Mouse (Mus musculus): ENCODE results near the gene Spock2.

Spock2 gene

DNA sequence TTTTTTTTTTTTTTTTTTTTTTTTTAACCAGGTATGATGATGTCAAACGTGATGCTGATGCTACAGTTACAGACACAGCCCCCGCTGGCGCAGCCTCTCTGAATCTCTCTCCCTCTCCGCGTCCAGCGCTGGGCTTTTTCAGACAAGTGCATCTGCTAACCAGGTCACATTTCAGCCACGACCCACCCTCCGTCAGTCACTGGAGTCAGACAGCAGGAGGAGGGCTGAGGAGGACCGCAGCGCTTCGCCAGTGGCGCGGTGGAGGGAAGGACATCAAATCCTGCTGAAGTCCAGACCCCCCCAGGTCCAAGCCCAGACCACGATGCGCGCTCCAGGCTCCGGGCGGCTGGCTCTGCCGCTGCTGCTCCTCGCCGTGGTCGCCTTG is at the start of gene Spock2:
TSS of gene Spock2 (plus strand) at position 74 of the 385 bp plus-strand sequence.
- no peak for DNase-seq (ENCODE audit: low read depth)

DNA sequence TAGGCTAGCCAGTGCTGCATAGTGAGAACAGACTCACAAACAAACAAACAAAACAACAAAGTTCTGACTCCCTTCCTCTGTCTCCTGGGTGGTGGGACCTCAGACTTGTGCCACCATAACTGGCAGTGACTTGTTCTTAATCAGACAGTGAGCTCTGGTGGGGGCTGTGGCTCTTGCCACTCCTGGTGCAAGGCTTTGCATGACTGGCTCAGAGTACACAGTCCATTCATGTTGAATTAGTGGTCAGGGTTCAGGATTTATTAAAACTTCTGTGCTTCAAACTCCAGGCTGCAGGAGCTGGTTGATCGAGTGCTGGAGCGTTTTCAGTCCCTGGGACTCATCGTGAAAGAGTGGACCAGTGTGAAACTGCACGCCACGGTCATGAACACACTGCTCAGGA is 43.8 kb upstream of the Spock2 start:
- DNase-seq (ENCODE audit: low read depth): no peak

- DNase-seq (ENCODE audit: low read depth): no peak
Measured at GRCm38 (mm10) chr10:60062931-60063330, 43.1 kb upstream of the Spock2 start.

DNA sequence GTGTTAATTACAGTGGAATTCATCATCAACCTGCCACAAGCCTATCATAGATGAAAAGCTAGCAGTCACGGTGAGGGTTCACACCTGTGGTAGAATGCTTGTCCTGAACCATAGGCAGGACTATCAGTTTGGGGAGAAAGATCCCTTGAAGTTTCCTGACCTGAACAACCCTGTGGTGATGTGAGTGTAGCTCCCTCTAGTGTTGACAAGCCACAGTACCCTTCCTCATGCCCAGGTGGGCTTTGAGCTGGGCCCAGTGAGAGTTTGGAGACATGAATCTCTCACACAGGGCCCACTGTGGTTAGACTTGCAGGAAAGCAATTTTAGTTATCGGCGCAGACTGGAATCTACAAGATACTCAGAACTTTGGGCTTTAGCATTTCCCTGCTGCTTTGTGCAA is 39.5 kb upstream of the Spock2 start:
- DNase-seq (ENCODE audit: low read depth): peak; percentile 56

DNA sequence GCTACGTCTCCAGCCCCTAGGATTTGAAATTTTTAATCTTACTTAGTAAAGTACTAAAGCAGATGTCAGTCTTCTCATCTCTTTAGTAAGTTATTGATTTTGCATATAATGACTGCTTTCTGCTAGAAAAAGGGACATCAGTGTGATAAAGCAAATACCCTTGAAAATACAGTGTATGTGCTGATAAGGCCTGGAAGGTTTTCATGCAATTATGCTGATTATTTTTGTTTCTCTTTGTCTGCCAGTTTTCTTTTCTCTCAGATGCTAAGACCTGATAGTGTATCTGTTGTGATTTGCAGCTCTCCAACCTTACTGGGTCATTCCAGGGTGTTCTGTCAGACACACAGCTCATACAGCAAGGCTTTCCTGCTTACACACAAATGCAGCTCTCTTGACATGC is 30.9 kb upstream of the Spock2 start:
- DNase-seq (ENCODE audit: low read depth): no peak

- DNase-seq (ENCODE audit: low read depth): no peak
Measured at GRCm38 (mm10) chr10:60077226-60077625, 28.8 kb upstream of the Spock2 start.

GRCm38 (mm10) chr10:60077736-60078560 is 28.1 kb upstream of the Spock2 start:
- peak; percentile 86 for DNase-seq (ENCODE audit: low read depth)

GRCm38 (mm10) chr10:60078561-60078917 is 27.5 kb upstream of the Spock2 start:
- peak; percentile 96 for DNase-seq (ENCODE audit: low read depth)

- peak; percentile 58 for DNase-seq (ENCODE audit: low read depth)
Measured at GRCm38 (mm10) chr10:60080171-60080570, 25.8 kb upstream of the Spock2 start.

DNA sequence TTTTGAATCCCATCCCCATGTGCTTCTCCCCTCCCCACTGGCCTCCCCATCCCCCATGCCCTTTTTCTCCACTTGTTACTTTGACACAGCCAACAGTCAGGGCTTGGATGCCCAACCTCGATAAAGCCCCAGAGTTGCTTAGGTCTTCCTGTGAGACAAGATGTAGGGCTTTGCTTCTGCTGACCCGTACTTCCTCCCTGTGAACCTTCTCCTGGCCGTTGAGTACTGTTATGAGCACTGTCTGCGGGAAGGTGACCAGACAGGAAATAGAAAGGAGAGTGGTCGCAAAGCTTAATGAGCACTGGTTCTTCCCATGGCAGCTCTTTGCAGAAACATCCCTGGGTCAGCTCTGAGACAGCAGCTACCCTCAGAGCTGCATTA is 25.4 kb upstream of the Spock2 start:
- DNase-seq (ENCODE audit: low read depth): peak; percentile 82

DNA sequence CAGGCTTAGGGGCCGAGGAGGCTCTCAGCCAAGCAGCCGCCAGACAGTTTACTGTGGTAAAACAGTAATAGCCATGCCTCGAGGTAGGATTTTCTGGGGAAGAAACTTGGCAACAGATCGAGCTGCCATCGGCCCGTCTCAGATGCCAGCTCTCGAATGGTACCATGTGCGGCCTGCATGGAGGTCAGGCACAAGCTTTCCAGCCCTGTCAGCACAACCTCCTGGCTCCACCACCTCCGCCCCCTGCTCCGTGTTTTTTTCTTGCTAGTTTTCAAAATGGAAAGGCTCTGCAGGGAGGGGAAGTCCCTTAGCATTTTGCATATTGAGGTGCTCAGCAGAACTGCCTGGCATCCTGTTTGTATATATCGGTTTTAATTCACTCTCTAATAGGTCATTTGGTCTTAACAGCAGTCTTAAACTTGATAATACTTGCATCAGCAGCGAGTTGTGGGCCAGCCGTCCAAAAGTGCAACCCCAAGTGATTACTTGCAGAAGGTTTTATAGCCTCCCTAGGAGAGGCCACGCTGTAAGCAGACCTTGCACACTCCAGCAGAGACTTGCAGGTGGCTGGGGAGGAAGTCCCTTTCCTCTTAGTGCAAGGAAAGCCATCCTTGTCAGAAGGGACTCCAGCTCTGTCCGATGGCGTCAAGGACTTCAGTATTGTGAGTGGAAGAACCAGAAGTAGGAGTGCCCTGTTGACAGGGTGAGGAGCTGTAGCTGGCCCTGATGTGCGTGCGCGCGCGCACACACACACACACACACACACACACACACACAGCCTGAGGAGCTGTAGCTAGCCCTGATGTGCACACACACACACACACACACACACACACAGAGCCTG is 24.8 kb upstream of the Spock2 start:
- peak; percentile 21 for DNase-seq (ENCODE audit: low read depth)

GRCm38 (mm10) chr10:60081905-60082304 is 24.1 kb upstream of the Spock2 start:
- no peak for DNase-seq (ENCODE audit: low read depth)

- no peak for DNase-seq (ENCODE audit: low read depth)
Measured at GRCm38 (mm10) chr10:60084065-60084464, 22.0 kb upstream of the Spock2 start.

DNA sequence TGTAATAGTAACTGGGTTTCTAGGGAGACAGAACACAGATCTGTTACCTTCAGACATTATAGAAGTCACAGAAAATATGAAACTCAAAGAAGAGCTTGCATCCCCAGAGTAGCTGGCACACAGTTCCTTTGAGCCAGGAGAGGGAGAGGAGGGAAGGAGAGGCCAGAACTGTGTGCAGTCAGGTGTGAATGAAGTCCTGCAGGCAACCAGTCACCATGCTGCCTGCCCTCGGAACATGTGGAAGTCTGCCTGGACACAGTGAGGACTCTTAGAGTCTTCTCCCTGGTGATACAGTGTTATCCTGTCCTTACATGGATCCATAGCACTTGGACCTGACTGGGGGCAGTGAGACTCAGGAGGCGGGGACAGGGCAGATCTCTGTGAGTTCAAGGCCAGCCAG is 13.7 kb upstream of the Spock2 start:
- no peak for DNase-seq (ENCODE audit: low read depth)

DNA sequence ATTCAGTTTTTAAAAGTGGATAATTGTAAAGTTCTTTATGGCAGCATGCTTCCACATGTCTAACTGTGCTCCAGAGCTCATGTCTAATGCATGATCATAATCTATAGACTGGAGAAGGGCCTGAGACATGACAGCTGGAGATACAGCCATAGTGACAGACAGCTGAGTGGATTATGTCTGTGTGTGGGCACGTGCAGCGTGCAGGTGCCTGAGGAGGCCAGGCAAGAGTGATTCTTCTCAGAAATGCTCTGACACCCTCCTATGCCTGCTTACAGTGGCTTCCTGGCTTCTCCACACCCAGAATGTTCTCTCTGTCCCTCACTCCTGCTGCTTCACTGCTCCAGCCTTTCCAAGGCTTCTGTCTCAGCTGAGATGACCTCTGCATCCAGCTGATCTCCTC is 12.3 kb upstream of the Spock2 start:
- no peak for DNase-seq (ENCODE audit: low read depth)

DNA sequence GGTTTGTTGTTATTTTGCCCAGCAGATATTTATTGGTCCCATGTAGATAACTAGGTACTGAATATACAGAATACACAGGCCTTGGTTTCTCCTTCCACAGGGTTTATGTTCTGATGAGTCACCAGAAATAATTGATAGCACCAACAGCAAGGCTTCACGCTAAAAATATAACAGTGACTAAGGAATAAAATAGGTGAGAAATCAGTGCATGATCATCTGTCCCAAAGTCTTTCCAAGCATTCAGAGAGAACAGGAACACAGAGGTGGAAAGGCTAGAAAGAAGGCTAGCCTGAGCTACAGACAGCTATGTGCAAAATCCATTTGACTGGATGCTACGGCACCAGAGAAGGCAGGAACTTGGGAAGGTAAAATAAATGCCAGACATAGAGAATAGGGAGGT is 10.5 kb upstream of the Spock2 start:
- no peak for DNase-seq (ENCODE audit: low read depth)

GRCm38 (mm10) chr10:60096302-60096701 is 9.7 kb upstream of the Spock2 start:
- no peak for DNase-seq (ENCODE audit: low read depth)

DNA sequence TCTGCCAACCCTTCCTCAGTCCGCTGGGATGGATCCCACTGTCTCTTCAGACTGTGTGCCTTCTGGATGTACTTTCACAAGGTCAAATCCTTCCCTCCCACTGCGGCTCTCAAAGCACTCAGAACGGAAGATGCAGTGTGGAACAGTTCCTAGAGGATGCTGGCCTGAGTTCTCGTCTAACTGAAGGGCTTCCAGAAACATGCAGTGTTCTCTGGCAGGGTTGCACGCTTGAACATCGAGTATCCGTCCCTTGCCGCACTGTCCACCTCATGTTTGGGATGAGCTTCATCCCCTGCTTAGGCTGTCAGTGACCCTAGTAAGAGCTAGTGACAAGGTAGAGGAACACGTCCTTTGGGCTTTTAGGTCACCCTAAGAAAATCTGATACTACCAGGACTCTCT is 8.9 kb upstream of the Spock2 start:
- DNase-seq (ENCODE audit: low read depth): no peak

DNA sequence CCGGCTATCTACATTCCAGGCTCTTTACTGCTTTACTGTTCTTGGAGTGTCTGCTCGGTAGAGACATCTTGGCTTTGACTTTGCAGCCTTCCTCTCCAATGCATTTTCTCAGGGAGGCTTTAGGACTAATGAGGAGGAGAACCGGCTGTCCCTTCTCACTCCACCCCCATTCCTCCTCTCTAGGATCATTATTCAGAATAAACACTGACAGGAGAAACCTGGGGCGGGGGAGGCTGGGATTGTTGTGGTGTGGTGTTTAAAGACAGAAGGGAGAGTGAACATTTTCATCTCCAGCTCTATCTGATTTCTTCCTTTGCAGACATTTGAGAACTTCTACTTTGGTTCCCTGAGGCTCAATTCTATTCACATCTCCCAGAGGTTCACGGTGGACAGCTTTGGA is 8.2 kb upstream of the Spock2 start:
- no peak for DNase-seq (ENCODE audit: low read depth)

GRCm38 (mm10) chr10:60105391-60106145 is 451 bp upstream of the Spock2 start:
- DNase-seq (ENCODE audit: low read depth): no peak

GRCm38 (mm10) chr10:60106531-60107186 is 640 bp downstream of the Spock2 start:
- DNase-seq (ENCODE audit: low read depth): no peak

GRCm38 (mm10) chr10:60107448-60107847 is 1.4 kb downstream of the Spock2 start:
- no peak for DNase-seq (ENCODE audit: low read depth)

Measured in 416B (cell line).